Mouse (Mus musculus): ENCODE measurements around the gene Tmem125. TPM values are rescaled to one million over a fixed set of nuclear protein-coding genes. Genes with fewer than 3 reads are reported as not detected.

Gene Tmem125
- total RNA-seq, 1 experiment = 12.0 TPM

GRCm38 (mm10) chr4:118535610-118536009, 8.2 kb downstream of the Tmem125 start:
- no peak overlapping the region for H3K27ac ChIP-seq (ENCODE audit: insufficient read depth, low read depth, low read length, poor library complexity, severe bottlenecking)
- DNase-seq (ENCODE audit: low read depth, low spot score) = no peak
- peaks cover 3 to 13% of the 10 kb centered on the region in 2 experiments; a peak in 2 of 4 replicates for H3K4me1 ChIP-seq (ENCODE audit: control insufficient read depth in 2 of 2, insufficient read depth in 2 of 2, low read length in 2 of 2, poor library complexity in 1 of 2)
- H3K36me3 ChIP-seq (ENCODE audit: control insufficient read depth, insufficient read depth, low read length, poor library complexity, severe bottlenecking) = no peaks in the 10 kb centered on the region
- H3K9ac ChIP-seq (ENCODE audit: insufficient read depth, low read depth, low read length, poor library complexity, severe bottlenecking) = no peak overlapping the region
- TF ChIP-seq MAFK (IDR thresholded peaks at IDR 0.05; ENCODE audit: insufficient read depth, low read depth, low read length) = no peak
- no peak for TF ChIP-seq HCFC1 (IDR thresholded peaks at IDR 0.05; ENCODE audit: borderline replicate concordance, insufficient read depth, low read length)
- no peak for TF ChIP-seq CHD2 (IDR thresholded peaks at IDR 0.05; ENCODE audit: low read depth, low read length)
- TF ChIP-seq ZC3H11A (IDR thresholded peaks at IDR 0.05; ENCODE audit: borderline replicate concordance, low read depth, low read length) = no peak
- TF ChIP-seq ZNF384 (IDR thresholded peaks at IDR 0.05; ENCODE audit: low read depth, low read length) = no peak
- H3K9me3 ChIP-seq (ENCODE audit: control insufficient read depth, insufficient read depth, low read depth, low read length) = no peaks in the 10 kb centered on the region
- H3K4me3 ChIP-seq (ENCODE audit: insufficient read depth in 1 of 2, low read depth in 1 of 2, low read length in 2 of 2, poor library complexity in 1 of 2, severe bottlenecking in 1 of 2) = no peak overlapping the region
- in situ Hi-C loops (cut with MboI; ENCODE audit: low sequenced_read_pairs in 2 of 2, unreplicated experiment in 2 of 2) = no loop called here

- DNase-seq (ENCODE audit: low read depth, low spot score) = no peak
- H3K4me3 ChIP-seq (ENCODE audit: insufficient read depth in 1 of 2, low read depth in 1 of 2, low read length in 2 of 2, poor library complexity in 1 of 2, severe bottlenecking in 1 of 2) = no peak overlapping the region
- TF ChIP-seq CHD2 (IDR thresholded peaks at IDR 0.05; ENCODE audit: low read depth, low read length) = no peak
- TF ChIP-seq ZNF384 (IDR thresholded peaks at IDR 0.05; ENCODE audit: low read depth, low read length) = no peak
- no peak for TF ChIP-seq ZC3H11A (IDR thresholded peaks at IDR 0.05; ENCODE audit: borderline replicate concordance, low read depth, low read length)
- TF ChIP-seq MAFK (IDR thresholded peaks at IDR 0.05; ENCODE audit: insufficient read depth, low read depth, low read length) = no peak
- no peak for TF ChIP-seq HCFC1 (IDR thresholded peaks at IDR 0.05; ENCODE audit: borderline replicate concordance, insufficient read depth, low read length)
- no peaks in the 10 kb centered on the region for H3K36me3 ChIP-seq (ENCODE audit: control insufficient read depth, insufficient read depth, low read length, poor library complexity, severe bottlenecking)
- H3K4me1 ChIP-seq (ENCODE audit: control insufficient read depth in 2 of 2, insufficient read depth in 2 of 2, low read length in 2 of 2, poor library complexity in 1 of 2) = peaks cover 1 to 9% of the 10 kb centered on the region in 2 experiments; a peak in 2 of 4 replicates
- in situ Hi-C loops (cut with MboI; ENCODE audit: low sequenced_read_pairs in 2 of 2, unreplicated experiment in 2 of 2) = no loop called here
- no peak overlapping the region for H3K27ac ChIP-seq (ENCODE audit: insufficient read depth, low read depth, low read length, poor library complexity, severe bottlenecking)
- H3K9me3 ChIP-seq (ENCODE audit: control insufficient read depth, insufficient read depth, low read depth, low read length) = no peaks in the 10 kb centered on the region
- no peak overlapping the region; the same call in 1 of the 2 replicates for H3K9ac ChIP-seq (ENCODE audit: insufficient read depth, low read depth, low read length, poor library complexity, severe bottlenecking)
These were observed 10.2 kb downstream of the Tmem125 start for GRCm38 (mm10) chr4:118533605-118534004.

GRCm38 (mm10) chr4:118533156-118533555, 10.7 kb downstream of the Tmem125 start:
- no peak for DNase-seq (ENCODE audit: low read depth, low spot score)
- no peaks in the 10 kb centered on the region for H3K9me3 ChIP-seq (ENCODE audit: control insufficient read depth, insufficient read depth, low read depth, low read length)
- TF ChIP-seq HCFC1 (IDR thresholded peaks at IDR 0.05; ENCODE audit: borderline replicate concordance, insufficient read depth, low read length) = no peak
- no peak for TF ChIP-seq MAFK (IDR thresholded peaks at IDR 0.05; ENCODE audit: insufficient read depth, low read depth, low read length)
- no peak for TF ChIP-seq ZC3H11A (IDR thresholded peaks at IDR 0.05; ENCODE audit: borderline replicate concordance, low read depth, low read length)
- TF ChIP-seq CHD2 (IDR thresholded peaks at IDR 0.05; ENCODE audit: low read depth, low read length) = no peak
- TF ChIP-seq ZNF384 (IDR thresholded peaks at IDR 0.05; ENCODE audit: low read depth, low read length) = no peak
- no peak overlapping the region for H3K4me3 ChIP-seq (ENCODE audit: insufficient read depth in 1 of 2, low read depth in 1 of 2, low read length in 2 of 2, poor library complexity in 1 of 2, severe bottlenecking in 1 of 2)
- no peak overlapping the region for H3K9ac ChIP-seq (ENCODE audit: insufficient read depth, low read depth, low read length, poor library complexity, severe bottlenecking)
- in situ Hi-C loops (cut with MboI; ENCODE audit: low sequenced_read_pairs in 2 of 2, unreplicated experiment in 2 of 2) = no loop called here
- no peak overlapping the region for H3K27ac ChIP-seq (ENCODE audit: insufficient read depth, low read depth, low read length, poor library complexity, severe bottlenecking)
- H3K36me3 ChIP-seq (ENCODE audit: control insufficient read depth, insufficient read depth, low read length, poor library complexity, severe bottlenecking) = no peaks in the 10 kb centered on the region
- H3K4me1 ChIP-seq (ENCODE audit: control insufficient read depth in 2 of 2, insufficient read depth in 2 of 2, low read length in 2 of 2, poor library complexity in 1 of 2) = peaks cover 1 to 10% of the 10 kb centered on the region in 2 experiments; a peak in 2 of 4 replicates

- no peaks in the 10 kb centered on the region for H3K36me3 ChIP-seq (ENCODE audit: control insufficient read depth, insufficient read depth, low read length, poor library complexity, severe bottlenecking)
- H3K4me3 ChIP-seq (ENCODE audit: insufficient read depth in 1 of 2, low read depth in 1 of 2, low read length in 2 of 2, poor library complexity in 1 of 2, severe bottlenecking in 1 of 2) = no peak overlapping the region
- no peak overlapping the region for H3K27ac ChIP-seq (ENCODE audit: insufficient read depth, low read depth, low read length, poor library complexity, severe bottlenecking)
- H3K9ac ChIP-seq (ENCODE audit: insufficient read depth, low read depth, low read length, poor library complexity, severe bottlenecking) = no peak overlapping the region
- no peaks in the 10 kb centered on the region for H3K9me3 ChIP-seq (ENCODE audit: control insufficient read depth, insufficient read depth, low read depth, low read length)
- no peak for TF ChIP-seq HCFC1 (IDR thresholded peaks at IDR 0.05; ENCODE audit: borderline replicate concordance, insufficient read depth, low read length)
- no peak for TF ChIP-seq ZNF384 (IDR thresholded peaks at IDR 0.05; ENCODE audit: low read depth, low read length)
- no peak for TF ChIP-seq CHD2 (IDR thresholded peaks at IDR 0.05; ENCODE audit: low read depth, low read length)
- TF ChIP-seq MAFK (IDR thresholded peaks at IDR 0.05; ENCODE audit: insufficient read depth, low read depth, low read length) = no peak
- no peak for TF ChIP-seq ZC3H11A (IDR thresholded peaks at IDR 0.05; ENCODE audit: borderline replicate concordance, low read depth, low read length)
- in situ Hi-C loops (cut with MboI; ENCODE audit: low sequenced_read_pairs in 2 of 2, unreplicated experiment in 2 of 2) = no loop called here
- no peak for DNase-seq (ENCODE audit: low read depth, low spot score)
- peaks cover 1 to 15% of the 10 kb centered on the region in 2 experiments; a peak in 2 of 4 replicates for H3K4me1 ChIP-seq (ENCODE audit: control insufficient read depth in 2 of 2, insufficient read depth in 2 of 2, low read length in 2 of 2, poor library complexity in 1 of 2)
These were observed 11.2 kb downstream of the Tmem125 start for GRCm38 (mm10) chr4:118532663-118533062.
